Mouse (Mus musculus): ENCODE measurements around the gene Jak2.

The Jak2 gene
- long read RNA-seq, experiment 1, partial matches to known transcripts = 1 of 4 reads
- long read RNA-seq, experiment 1, other reads (novel, unspliced or antisense) = 3 of 4 reads
- long read RNA-seq, experiment 2, partial matches to known transcripts = 1 of 4 reads
- long read RNA-seq, experiment 2, other reads (novel, unspliced or antisense) = 3 of 4 reads

DNA sequence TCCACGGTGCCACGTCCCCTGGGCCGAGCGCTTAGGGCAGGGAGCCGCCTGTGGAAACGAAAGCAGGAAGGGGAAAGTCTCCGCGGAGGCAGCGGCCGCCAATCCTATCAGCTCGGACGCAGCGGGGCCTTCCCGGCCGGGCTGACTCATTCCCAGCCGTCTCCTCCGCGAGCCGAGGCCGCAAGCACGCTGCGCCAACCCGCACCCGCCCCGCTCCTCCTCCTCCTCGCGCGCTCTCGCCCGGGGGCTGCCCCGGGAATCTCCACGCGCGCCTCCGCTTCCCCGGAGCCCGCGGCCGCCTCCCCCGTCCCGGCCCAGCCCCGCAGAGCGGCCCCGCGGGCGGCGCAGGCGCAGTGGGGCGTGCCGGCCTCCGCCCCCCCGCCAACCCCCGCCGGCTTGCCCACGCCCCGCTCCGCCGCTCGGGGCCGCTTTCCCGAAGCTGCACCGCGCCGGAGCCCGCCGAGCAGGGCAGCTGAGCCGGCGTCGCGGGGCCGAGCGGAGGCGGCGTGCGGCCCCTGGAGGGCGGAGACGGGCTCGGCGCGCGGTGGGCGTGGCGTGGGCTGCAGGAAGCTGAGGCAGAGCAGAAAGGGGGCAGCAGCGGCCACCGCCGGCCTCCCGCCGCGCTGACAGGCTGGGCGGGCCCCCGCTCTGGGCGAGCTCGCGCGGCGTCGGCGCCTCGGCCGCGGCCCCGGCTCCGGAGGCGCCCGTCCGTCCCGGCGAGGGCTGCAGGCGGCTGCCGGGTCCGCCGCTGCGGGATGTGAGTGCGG is at the start of gene Jak2:
Gene Jak2 (plus strand): TSS at position 638 of the 767 bp plus-strand sequence.
- intact Hi-C loops (cut with DNase I) = loop anchor here (5.0 to 10.0 kb wide), 3 partner anchors 149 to 287 kb away; partner anchors contain the start of genes 4430402I18Rik, Plpp6 and Rcl1

DNA sequence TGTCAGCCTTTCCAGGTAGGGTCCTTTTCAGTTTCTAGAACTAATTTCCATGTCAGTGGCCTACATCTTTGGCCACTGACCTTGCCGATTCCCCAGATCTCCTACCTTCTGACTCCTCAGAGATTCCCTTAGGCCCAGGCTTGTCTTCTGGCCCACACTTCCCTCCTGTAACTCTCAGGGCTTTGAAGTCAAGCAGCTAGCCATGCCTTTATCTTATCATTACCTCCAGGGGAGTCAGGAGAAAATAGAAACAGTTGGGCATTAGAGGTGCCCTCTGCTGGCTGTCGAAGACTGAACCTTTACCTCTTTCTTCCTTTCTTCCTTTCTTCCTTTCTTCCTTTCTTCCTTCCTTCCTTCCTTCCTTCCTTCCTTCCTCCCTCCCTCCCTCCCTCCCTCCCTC is 48.3 kb upstream of the Jak2 start:
- intact Hi-C loops (cut with DNase I) = loop anchor here (5.0 kb wide), 1 partner anchor 141 kb away; no protein-coding TSS in a partner anchor

DNA sequence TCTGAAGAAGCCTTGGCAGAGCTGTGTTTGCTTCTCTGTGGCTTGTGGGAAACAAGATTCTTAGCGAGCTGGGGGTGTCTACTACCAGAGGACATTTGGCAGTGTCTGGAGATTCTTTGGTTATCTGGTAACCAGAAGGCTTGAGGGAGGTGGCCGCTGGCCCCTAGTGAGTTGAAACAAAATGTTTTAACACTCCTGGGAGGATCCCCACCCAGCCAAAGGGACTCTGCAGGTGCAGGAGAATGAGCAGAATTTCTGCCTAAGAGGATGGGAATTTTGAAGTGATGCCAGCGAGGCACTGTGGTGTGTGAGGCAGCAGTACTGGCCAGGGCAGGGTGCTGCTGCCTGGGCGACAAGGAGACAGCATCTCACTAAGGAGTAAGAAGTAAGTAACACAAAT is 47.0 kb upstream of the Jak2 start:
- intact Hi-C loops (cut with DNase I) = loop anchor here (5.0 kb wide), 1 partner anchor 142 kb away; no protein-coding TSS in a partner anchor

DNA sequence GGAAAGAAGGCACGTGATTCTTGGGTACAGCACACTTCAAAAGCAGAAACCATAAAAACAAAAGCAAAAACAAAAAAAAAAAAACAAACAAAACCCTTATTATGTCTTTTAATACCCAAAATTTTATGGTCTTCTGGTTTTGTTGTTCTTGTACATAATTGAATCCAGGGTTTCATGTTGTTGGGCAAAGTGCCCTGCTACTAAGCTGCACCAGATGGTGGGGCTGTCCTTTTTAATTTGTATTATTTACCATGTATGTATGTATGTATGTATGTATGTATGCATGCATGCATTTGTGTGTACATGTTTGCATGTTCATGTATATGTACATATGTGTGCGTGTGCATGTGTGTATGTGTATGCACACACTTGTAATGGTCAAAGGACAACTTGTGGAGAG is 46.4 kb upstream of the Jak2 start:
- intact Hi-C loops (cut with DNase I) = no loop called here

DNA sequence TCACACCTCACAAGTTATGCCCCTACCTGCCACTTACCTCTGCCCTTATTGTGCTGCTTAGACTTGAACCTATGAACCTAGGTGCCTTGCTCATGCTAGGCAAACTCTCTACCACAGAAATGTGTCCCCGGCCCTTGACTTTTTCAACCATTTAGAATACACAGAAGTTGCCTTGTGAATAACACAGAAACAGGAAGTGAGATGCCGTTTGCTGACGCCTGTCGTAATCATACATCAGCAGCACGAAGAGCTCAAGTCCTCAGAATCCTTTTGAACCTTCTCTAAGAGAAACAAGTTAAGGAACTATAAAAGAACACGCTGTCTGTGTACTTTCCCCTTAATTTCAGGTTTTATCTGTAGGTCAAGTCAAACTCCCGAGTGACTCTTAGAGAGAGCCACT is 41.7 kb upstream of the Jak2 start:
- intact Hi-C loops (cut with DNase I) = no loop called here

DNA sequence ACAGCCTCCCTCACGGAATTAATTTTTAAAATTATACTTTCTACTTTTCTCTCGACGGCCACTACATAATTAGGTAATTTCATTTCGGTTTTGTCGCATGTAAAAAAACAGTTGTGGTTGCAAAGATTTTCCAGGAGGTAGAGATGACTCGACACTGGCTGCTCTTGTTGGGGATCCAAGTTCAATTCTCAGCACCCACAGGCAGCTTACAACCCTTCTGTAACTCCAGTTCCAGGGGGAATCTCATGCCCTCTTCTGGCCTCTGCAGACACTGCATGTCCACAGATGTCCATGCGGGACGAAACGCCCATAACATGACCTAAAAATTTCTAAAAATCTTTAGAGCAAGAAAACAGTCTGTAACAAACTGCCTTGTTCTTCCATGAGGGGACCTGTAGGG is 41.3 kb upstream of the Jak2 start:
- intact Hi-C loops (cut with DNase I) = no loop called here

DNA sequence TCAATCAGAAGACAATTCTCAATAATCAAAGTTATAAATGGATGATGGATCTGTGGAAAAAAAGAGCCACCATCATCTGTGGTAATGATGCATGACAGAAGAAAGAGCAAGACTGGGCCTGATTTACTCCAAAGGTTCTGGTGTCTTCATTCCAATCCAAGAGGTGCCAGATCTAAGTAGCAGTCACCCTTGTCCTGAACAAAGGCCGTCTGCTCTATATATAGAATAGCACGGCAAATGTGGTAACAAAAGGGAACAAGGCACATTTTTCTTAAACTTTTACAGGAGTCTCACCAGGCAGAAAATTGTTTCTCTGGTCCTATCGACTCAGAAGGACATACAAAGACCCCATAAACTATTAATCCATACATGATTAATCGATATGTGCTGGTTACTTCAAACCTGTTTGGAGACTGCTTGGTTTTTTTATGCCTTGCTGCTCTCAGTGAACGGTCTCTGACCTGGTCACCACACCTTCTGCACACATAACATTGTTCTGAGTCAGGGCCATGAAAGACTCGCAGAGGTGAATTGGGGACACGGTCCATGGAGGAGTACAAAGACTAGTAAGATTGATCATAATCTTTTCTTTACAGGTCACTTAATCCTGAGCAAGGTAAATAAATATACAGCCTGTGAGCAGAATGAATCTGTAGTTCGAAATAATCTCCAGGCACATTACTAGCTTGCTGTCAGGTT is 35.7 kb upstream of the Jak2 start:
- intact Hi-C loops (cut with DNase I) = no loop called here

DNA sequence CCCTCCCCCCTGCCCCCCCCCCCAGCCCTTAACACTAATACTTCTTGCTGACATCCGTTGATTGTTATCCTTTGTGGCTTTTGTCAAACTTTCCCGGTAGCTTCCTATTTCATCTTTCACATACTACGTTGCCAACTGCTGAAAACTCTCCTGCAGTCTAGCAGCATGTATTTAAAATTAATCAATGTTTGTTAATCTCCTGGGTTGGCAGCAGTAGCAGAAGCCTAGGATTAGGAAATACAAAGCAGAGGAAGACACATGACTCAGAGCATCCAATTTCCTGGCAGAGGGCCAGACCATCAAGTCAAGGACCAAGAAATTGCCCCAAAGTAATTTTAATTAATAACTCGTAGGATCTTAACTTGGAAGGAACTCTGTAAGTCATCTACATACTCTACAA is 29.8 kb upstream of the Jak2 start:
- intact Hi-C loops (cut with DNase I) = no loop called here

DNA sequence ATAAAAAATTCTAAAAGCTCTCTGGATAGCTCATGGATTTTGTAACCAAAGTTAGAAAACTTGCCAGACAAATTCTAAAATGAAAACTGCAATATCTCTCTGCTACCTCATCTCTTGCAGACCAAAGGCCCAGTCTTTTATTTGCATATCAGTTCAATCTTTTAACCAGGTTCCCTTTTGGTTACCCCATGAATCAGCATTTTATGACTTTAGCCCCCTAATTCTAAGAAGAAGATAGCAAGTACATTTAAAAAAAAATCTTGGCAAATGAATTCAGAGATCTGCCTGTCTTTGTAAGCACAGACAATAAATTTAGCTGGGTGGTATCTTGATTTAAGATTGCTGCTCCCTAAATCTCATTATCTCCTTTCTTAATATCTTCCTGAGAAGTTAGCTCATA is 26.7 kb upstream of the Jak2 start:
- intact Hi-C loops (cut with DNase I) = no loop called here

DNA sequence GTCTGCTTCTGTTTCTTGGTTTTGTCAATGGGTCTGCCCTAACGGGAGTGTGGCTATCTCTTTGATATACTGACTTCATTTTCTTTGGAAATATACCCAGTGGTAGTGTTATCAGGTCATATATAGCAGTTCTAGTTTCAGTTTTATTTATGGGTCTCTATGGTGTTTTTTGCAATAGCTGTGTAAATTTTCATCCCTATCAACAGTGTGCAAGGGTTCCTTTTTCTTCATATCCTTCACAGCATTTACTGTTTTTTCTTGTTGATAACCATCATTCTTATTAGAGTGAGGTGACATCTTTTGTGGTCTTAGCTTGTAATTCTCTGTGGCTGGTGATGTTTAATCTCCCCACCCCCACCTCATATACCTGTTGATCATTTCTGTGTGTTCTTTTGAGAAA is 24.6 kb upstream of the Jak2 start:
- intact Hi-C loops (cut with DNase I) = no loop called here

DNA sequence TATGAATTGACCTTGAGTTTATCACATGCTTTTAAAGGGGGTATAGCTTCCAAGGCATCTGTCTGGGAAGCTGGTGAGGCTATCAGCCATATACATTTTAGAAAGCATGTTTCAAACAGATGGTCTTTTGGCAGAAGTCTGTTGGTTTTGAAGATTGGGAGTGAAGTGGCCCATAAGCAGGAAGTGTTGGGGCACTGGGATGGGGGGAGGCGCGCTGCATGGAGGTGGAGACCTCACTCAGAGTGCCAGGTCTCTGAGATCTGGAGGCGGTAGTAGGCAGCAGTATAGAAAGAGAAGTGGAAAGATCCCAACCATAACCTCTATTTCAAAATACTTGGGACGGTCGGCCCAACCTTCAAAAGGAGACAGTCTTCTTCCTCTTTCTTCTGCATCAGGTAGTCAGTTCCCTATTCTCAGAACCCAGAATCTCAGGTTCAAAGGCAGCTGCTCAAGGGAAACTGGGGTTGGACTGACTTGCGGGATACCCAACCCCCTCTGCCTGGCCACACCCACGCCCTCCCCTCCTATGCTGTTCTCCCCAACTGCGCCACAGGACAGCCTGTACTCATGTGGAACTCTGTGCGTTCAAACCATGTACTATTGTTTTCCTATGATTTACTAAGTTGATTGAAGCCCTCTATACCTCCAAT is 23.6 kb upstream of the Jak2 start:
- intact Hi-C loops (cut with DNase I) = no loop called here

DNA sequence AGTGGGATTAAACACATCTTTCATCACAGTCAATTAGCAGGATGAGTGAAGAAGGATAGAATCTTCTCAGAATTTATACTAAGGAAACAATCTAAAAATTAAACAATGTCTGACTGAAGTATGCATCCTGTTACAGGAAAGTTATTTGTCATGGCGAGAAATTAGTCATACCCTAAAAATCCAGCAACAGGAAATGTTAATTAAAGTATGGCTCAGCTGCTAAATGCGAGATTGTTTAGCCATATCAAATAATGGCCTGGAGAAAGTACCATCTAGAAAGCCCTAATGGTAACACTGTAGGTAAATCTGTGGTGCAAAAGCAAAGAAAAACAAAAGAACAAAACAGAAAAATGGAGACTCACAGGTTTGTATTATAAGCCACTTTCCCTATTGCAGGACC is 22.6 kb upstream of the Jak2 start:
- intact Hi-C loops (cut with DNase I) = no loop called here

DNA sequence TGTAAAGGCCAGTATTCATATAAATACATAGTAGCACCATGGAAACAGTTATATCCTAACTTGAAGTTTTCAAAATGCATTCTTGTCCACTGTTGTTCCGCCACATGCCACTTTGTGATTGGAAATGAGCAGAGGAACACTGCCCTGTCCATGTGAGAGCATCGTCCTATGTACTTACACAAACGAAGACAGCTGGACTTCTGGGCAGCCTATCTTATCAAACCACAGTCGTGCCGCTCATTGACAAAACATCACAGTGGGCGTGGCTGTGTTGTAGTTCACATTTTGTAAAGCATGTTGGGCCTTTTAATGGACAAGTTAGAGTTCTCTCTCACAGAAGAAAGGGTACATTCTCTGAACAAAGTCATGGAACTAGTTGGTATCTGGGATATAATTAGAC is 18.9 kb upstream of the Jak2 start:
- intact Hi-C loops (cut with DNase I) = no loop called here

DNA sequence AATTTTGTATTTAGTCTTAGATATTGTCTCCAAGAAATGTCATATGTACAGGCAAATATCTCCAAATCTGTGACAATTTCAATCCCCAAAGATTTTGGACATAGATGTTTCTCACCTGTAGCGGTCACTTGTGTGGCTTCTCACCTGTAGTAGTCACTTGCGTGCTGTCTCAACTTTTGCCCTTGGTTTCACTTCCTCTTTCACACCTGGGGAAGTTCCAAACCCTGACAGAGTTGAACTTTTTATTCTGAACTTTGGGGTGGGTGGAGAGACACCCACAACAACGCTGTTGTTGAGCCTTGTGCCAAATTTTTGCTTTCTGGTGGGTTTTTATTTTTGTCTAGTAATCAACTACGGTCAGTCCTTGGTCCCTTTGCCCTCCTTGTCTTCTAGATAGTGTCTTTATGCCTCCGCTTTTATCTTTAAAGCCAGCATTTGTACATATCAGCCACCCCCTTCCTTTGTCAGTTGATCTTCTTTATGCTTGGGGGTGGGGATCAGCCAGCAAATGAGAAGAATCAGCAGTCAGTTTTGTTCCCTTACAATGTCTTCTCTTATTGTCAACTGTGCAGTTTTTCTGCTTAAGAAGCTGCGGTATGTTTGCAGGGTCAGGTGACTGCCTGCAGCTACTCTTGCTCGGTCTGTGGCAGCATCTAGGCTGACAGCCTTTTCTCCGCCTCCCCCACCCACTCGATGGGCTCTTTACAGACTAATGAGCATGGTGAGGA is 14.8 kb upstream of the Jak2 start:
- intact Hi-C loops (cut with DNase I) = no loop called here

DNA sequence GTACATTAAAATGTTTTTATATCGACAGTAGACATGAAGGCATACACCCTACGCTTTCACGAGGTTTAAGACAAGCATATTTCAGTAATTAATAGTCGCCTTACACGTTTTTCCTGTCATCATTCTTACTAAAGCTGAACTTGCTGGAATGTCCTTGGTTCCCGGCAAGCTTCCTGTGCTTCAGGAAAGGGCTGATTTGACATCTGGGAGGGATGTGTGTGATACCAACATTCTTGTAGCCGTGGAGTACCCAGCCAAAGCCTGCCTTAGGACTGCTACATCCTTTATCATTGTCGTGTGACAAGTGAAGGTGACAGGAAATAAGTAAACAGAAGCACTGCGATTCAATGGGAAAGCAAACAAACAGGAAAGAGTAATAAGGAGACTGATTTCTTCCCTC is 13.5 kb upstream of the Jak2 start:
- intact Hi-C loops (cut with DNase I) = no loop called here

DNA sequence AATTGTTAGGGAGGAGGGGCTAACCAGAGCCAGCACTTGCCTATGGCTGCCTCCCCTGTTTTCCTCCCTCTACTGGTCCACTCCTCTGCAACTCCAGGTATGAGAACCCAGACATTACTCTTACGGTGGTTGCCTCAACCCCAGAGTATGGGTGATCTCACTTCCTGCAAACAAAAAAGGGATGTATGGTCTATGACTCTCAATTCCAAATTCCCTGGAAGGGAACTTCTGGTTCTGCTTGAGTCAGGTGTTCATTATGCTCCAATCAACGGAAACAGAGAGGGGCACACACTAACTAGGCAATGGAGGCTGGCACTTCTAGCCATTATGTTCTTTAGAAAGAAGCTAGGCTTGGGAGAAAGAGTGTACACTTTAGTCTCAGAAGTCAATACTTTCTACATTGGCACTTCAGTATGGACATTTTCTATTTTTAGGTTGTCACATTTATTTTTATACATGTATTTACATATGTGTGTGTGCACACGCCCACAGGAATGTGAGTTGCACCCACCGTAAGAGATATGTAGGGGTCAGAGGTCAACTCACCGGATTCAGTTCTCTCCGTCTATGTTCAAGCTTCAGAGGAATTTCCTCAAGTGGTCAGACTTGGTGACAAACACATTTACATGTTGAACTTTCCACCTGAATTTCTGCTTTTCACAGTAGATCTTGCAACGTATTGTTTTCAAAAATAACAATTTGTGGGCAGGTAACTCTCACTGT is 12.0 kb upstream of the Jak2 start:
- intact Hi-C loops (cut with DNase I) = no loop called here

DNA sequence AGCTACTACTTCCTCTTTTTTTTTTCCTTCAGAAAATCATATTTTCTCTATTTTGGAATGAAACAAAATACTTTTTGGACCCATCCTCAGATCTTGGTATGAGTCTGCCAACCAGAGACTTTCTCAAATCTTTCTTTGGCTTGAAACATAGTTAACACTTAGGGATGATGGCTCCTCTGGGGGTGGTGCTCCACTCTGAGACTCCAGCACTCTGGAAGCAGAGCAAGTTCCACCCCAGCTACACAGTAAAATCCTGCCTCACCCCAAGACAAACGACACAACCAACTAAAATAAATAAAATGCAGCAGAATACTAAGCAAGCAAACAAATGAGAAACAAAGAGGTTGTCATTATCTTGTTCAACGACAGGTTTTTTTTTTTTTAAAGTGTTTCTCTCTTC is 11.0 kb upstream of the Jak2 start:
- intact Hi-C loops (cut with DNase I) = no loop called here

DNA sequence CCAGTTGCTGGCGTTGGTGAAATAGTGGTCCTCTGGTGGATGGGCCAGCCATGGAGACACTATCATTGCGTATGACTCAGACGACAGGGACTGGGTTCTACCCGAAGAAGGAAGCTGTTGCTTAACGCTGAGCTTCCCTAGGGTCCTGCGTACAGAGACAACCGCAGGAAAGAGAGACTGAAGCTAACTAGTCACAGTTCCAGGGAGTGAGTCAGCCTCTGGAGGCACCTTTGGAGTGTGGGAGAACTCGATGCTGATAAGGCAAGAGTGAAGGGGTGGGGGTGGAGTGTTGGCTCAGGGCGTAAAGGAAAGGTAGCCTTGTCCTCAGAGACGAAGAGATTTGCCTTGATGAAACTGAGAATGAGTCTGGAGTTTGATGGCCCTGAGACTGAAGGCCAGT is 10.0 kb upstream of the Jak2 start:
- intact Hi-C loops (cut with DNase I) = no loop called here

DNA sequence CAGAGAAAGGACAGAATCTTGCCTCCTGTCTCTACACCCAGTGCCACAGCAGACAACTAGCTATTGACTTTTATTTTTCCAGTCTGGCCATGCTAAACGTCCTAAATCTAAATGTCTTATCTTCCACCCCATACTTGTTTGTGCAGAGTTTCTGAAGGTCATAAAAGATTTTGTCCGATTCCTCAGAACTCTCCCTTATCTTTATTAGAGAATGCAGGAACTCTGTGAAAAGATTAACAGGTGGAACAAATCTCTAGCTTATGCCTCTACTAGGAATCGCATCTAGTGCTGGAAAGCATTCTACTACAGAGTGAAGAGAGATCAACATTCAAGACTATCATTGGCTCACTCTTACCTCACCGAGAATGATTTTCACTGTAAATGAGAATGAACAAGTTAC is 1.7 kb upstream of the Jak2 start:
- intact Hi-C loops (cut with DNase I) = loop anchor here (5.0 to 10.0 kb wide), 3 partner anchors 148 to 285 kb away; partner anchors contain the start of genes 4430402I18Rik, Plpp6 and Rcl1
